Mouse (Mus musculus) liver, adult 2 months (tissue): ENCODE data around the gene Slc2a5. TPM values are rescaled to one million over a fixed set of nuclear protein-coding genes. Genes with fewer than 3 reads are reported as not detected.

Source experiments
- DNase-seq: peaks from one replicate; pipeline ENCODE4 v3.0.0-alpha.2; 2011; ENCODE audit warnings: low read depth, low spot score; ENCODE audit errors: extremely low read depth
- H3K27ac ChIP-seq: fragments of 200-500 bp; replicated peaks from 2 replicates; pipeline ENCODE4 v1.5.1; 2012; ENCODE audit warnings: low read depth, mild to moderate bottlenecking, control low read depth, inconsistent platforms, low read length; ENCODE audit not compliant: insufficient read depth
- H3K27me3 ChIP-seq: fragments of 200-500 bp; 2 replicates; pipeline ENCODE4 v1.6.1; 2012; ENCODE audit warnings: mild to moderate bottlenecking, moderate library complexity, low read length, inconsistent platforms; ENCODE audit not compliant: control insufficient read depth, insufficient read depth
- H3K36me3 ChIP-seq: fragments of 200-500 bp; 2 replicates; pipeline ENCODE4 v1.6.1; 2012; ENCODE audit warnings: low read length, inconsistent platforms; ENCODE audit not compliant: control insufficient read depth, insufficient read depth
- H3K4me1 ChIP-seq: fragments of 200-500 bp; 2 replicates; pipeline ENCODE4 v1.6.1; 2011; ENCODE audit warnings: low read length; ENCODE audit not compliant: control insufficient read depth, insufficient read depth
- H3K4me3 ChIP-seq: fragments of 200-500 bp; 2 replicates; pipeline ENCODE4 v1.5.1; 2011; ENCODE audit warnings: low read depth, mild to moderate bottlenecking, control low read depth, low read length, moderate library complexity; ENCODE audit not compliant: insufficient read depth
- H3K79me2 ChIP-seq: fragments of 200-500 bp; 2 replicates; pipeline ENCODE4 v1.6.1; 2012; ENCODE audit warnings: inconsistent platforms, mild to moderate bottlenecking, low read length, moderate library complexity; ENCODE audit not compliant: control insufficient read depth, insufficient read depth
- H3K9ac ChIP-seq: fragments of 200-500 bp; 2 replicates; pipeline ENCODE4 v1.6.1; 2012; ENCODE audit warnings: low read depth, mild to moderate bottlenecking, control low read depth, inconsistent platforms, low read length
- CTCF ChIP-seq: fragments of 200-500 bp; IDR thresholded peaks from 2 replicates; pipeline ENCODE4 v1.5.1; 2011; ENCODE audit warnings: low read depth, low read length, control low read depth
- POLR2A ChIP-seq: fragments of 200-500 bp; IDR thresholded peaks from 2 replicates; pipeline ENCODE4 v1.6.1; 2011; ENCODE audit warnings: low read length, control low read depth; ENCODE audit not compliant: insufficient read depth; ENCODE audit errors: extremely low read depth
- WGBS: fragments of 180-500 bp; shearing (Covaris S2); methylation state at CpG from one replicate; pipeline ENCODE4 v1.1.7; 2018; 5-methylcytosine and 5-hydroxymethylcytosine counted together
- polyA plus RNA-seq: library from polyadenylated mRNA; depleted of rRNA; stranded (reverse); fragments of >200 nt; gene quantifications from 2 replicates; pipeline ENCODE4 v1.2.3, GENCODE M21; 2012
- total RNA-seq: library from RNA; depleted of rRNA; stranded (reverse); fragments of >200 nt; gene quantifications from 2 replicates; pipeline ENCODE4 v1.2.3, GENCODE M21; 2014

Slc2a5 gene
- total and polyA plus RNA-seq, 2 experiments, result 2.9 to 7.8 TPM

GRCm38 (mm10) chr4:150162561-150163169 is 43.6 kb downstream of the Slc2a5 start:
- H3K9ac ChIP-seq, result no peak overlapping the region
- H3K4me1 ChIP-seq, result no peaks in the 10 kb centered on the region
- H3K27me3 ChIP-seq, result no peaks in the 10 kb centered on the region
- no peaks in the 10 kb centered on the region for H3K36me3 ChIP-seq
- peak; percentile 28; the same call in 1 of the 2 replicates for TF ChIP-seq CTCF
- no peak for TF ChIP-seq POLR2A
- no peak for DNase-seq
- no peak overlapping the region for H3K4me3 ChIP-seq
- WGBS, result 72% methylated on average over 13 of the region's 13 CpGs
- H3K79me2 ChIP-seq, result no peaks in the 10 kb centered on the region
- no peak overlapping the region for H3K27ac ChIP-seq

DNA sequence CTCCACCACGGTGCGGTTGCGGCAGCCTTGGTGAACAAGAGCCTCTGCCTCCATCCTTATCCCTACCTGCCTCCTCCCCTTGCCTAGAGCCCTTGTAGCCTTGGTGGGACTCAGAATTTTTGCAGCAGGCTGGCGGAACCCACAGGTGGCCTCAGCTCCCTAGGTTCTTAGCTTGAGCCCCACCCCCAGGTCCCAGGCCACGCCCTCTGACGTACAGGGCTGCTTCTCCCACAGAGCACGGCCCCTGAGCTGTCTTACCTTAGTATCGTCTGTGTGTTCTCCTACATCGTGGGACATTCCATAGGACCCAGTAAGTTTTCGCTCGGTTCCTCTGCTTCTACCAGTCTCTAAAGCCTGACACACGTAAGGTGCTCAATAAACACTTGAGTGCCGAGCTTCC is 45.8 kb downstream of the Slc2a5 start:
- TF ChIP-seq CTCF (no peak), POLR2A (no peak)
- H3K79me2 ChIP-seq, result no peaks in the 10 kb centered on the region
- no peak overlapping the region for H3K4me3 ChIP-seq
- no peak overlapping the region for H3K27ac ChIP-seq
- H3K36me3 ChIP-seq, result no peaks in the 10 kb centered on the region
- no peaks in the 10 kb centered on the region for H3K4me1 ChIP-seq
- no peak for DNase-seq
- H3K9ac ChIP-seq, result no peak overlapping the region
- WGBS, result 42% methylated on average over 13 of the region's 13 CpGs
- H3K27me3 ChIP-seq, result no peaks in the 10 kb centered on the region

DNA sequence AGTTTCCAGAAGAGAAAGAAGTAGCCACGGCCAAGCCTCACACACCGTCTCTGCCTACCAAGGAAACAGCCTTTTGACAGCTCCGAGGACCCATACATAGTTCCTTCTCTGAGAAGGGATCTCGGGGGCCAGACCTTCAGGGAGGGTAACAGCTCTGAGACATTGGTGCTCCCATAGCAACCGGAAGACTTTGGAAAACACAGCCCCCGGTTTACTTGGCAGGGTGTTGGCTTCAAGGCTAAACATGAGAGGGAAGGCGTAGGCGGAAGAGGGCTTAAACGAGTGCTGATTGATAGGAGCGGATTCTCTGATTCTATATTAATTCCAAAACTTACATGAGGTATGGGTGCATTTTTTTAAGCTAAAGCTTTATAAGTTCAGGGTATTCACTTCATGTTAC is 49.3 kb downstream of the Slc2a5 start:
- Histone ChIP-seq H3K36me3 (no peaks in the 10 kb centered on the region), H3K4me1 (no peaks in the 10 kb centered on the region), H3K79me2 (no peaks in the 10 kb centered on the region), H3K9ac (no peak overlapping the region), H3K4me3 (no peak overlapping the region), H3K27me3 (no peaks in the 10 kb centered on the region), H3K27ac (no peak overlapping the region)
- 80% methylated on average over 10 of the region's 10 CpGs for WGBS
- DNase-seq, result no peak
- TF ChIP-seq CTCF, result no peak

- Histone ChIP-seq H3K79me2 (no peaks in the 10 kb centered on the region), H3K36me3 (no peaks in the 10 kb centered on the region), H3K9ac (no peak overlapping the region), H3K4me1 (no peaks in the 10 kb centered on the region), H3K27me3 (no peaks in the 10 kb centered on the region), H3K27ac (no peak overlapping the region), H3K4me3 (no peak overlapping the region)
- 81% methylated on average over 8 of the region's 8 CpGs for WGBS
- no peak for DNase-seq
- TF ChIP-seq CTCF, result no peak
Observed at GRCm38 (mm10) chr4:150172107-150172506, 53.0 kb downstream of the Slc2a5 start.

DNA sequence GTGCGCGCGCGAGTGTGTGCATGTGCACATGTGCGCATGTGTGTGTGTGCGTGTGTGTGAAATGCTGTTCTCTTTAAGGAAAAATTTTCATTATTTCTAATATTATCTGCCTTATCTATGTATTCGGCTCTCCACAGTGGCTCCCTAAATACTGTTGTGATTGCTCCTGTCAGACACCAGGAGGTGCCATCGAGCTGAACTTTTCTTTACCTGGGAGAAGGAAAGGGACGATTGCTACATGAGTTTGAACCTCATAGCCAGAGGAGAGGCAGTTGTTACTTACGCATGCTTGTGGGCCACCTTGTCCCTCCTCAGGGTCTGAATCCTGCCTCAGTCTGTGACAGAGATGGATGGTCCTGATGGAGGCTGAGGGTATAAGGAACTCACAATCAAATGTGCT is 54.2 kb downstream of the Slc2a5 start:
- no peaks in the 10 kb centered on the region for H3K4me1 ChIP-seq
- no peaks in the 10 kb centered on the region for H3K27me3 ChIP-seq
- H3K36me3 ChIP-seq, result no peaks in the 10 kb centered on the region
- no peaks in the 10 kb centered on the region for H3K79me2 ChIP-seq
- WGBS, result 56% methylated on average over 10 of the region's 10 CpGs
- no peak overlapping the region for H3K4me3 ChIP-seq
- H3K27ac ChIP-seq, result no peak overlapping the region
- TF ChIP-seq POLR2A, result no peak
- peak; percentile 36; the same call in 1 of the 2 replicates for TF ChIP-seq CTCF
- H3K9ac ChIP-seq, result no peak overlapping the region
- DNase-seq, result peak; percentile 31

DNA sequence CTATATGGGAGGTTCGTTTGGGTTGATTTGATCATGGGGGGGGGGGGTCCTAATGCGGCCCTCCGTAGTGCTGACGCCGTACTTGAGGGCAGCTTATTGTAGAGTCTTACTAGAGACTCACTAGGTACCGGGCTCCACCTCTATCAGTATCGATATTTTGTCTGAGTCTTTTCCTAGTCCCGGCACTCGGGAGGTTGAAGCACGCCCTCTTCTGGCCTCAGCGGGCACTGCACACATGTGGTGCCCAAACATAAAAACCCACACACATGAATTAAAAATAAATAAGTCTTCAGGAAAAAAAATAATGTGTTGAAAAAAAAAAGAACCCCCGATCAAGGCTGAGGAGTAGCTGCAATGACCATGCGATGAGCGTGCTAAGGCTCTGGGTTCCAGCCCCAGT is 54.9 kb downstream of the Slc2a5 start:
- 90% methylated on average over 14 of the region's 14 CpGs for WGBS
- H3K4me1 ChIP-seq, result no peaks in the 10 kb centered on the region
- TF ChIP-seq CTCF (0 out of 2 replicates have a peak, but pooled peaks have one; percentile 19), POLR2A (no peak)

More for the DNA sequence above, 54.9 kb downstream of the Slc2a5 start:
- Histone ChIP-seq H3K36me3 (no peaks in the 10 kb centered on the region), H3K79me2 (no peaks in the 10 kb centered on the region), H3K9ac (no peak overlapping the region), H3K27ac (no peak overlapping the region), H3K4me3 (no peak overlapping the region), H3K27me3 (no peaks in the 10 kb centered on the region)
- no peak for DNase-seq
